Mouse (Mus musculus) limb, embryonic 12.5 days (tissue): ENCODE measurements at regions not wholly inside any gene's neighbourhood (a gene's known extent, or its start where the extent isn't known, plus 50 kb on each side); places are given as distances from the start of the nearest gene placed in this dataset.
A peak's percentile ranks its signal among the peaks of the same experiment; 100 is the strongest.

Experiments used
- ATAC-seq: fragments of 200-750 bp; cut with Nextera tagmentation; 2 replicates; pipeline ENCODE4 v1.8.0; 2017; ENCODE audit warnings: low read depth, moderate TSS enrichment; ENCODE audit not compliant: insufficient number of reproducible peaks, insufficient read depth, low FRiP score, low TSS enrichment
- H3K27ac ChIP-seq: fragments of 300-500 bp; sonication (generic); 2 replicates; pipeline ENCODE4 v1.5.1; 2016; ENCODE audit warnings: mild to moderate bottlenecking, moderate library complexity
- H3K27me3 ChIP-seq: fragments of 300-500 bp; sonication (generic); 2 replicates; pipeline ENCODE4 v1.6.1; 2016; ENCODE audit warnings: mild to moderate bottlenecking, moderate library complexity
- H3K36me3 ChIP-seq: fragments of 300-500 bp; sonication (generic); 2 replicates; pipeline ENCODE4 v1.6.1; 2016; ENCODE audit warnings: mild to moderate bottlenecking, moderate library complexity
- H3K4me1 ChIP-seq: fragments of 300-500 bp; sonication (generic); replicated peaks from 2 replicates; pipeline ENCODE4 v1.6.1; 2016
- H3K4me2 ChIP-seq: fragments of 300-500 bp; sonication (generic); 2 replicates; pipeline ENCODE4 v1.6.1; 2016; ENCODE audit warnings: mild to moderate bottlenecking, moderate library complexity
- H3K4me3 ChIP-seq: fragments of 300-500 bp; sonication (generic); replicated peaks from 2 replicates; pipeline ENCODE4 v1.5.1; 2016; ENCODE audit warnings: mild to moderate bottlenecking
- H3K9ac ChIP-seq: fragments of 300-500 bp; sonication (generic); replicated peaks from 2 replicates; pipeline ENCODE4 v1.6.1; 2016; ENCODE audit warnings: mild to moderate bottlenecking, moderate library complexity
- H3K9me3 ChIP-seq: fragments of 300-500 bp; sonication (generic); 2 replicates; pipeline ENCODE4 v1.6.1; 2016; ENCODE audit warnings: mild to moderate bottlenecking, moderate library complexity
- WGBS: fragments of 180-500 bp; shearing (Covaris S2); methylation state at CpG from one replicate; pipeline ENCODE4 v1.1.7; 2016; 5-methylcytosine and 5-hydroxymethylcytosine counted together

DNA sequence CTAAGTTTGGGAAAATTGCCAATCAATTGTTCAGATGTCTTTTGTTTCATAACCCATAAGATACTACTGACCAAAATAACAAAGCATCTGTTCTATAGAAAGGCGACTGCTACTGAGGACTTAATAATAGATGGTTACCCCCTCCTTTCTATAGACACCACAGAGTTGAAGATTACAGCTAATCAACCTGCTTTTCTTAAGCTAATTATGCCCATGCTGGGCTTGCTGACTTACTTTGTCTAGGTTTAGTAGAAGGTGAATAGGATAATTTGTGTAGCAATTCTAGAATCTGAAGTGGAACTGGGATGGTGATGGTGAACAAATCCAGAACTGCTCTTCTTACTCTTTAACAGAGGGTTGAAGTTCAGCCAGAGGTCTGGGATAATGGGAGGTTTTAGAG is 53.8 kb upstream of the Tbx18 start:
- Histone ChIP-seq H3K4me2 (no peak overlapping the region), H3K27ac (no peak overlapping the region), H3K27me3 (no peaks in the 10 kb centered on the region), H3K4me3 (no peak overlapping the region), H3K9me3 (no peaks in the 10 kb centered on the region), H3K4me1 (peaks cover 6% of the 10 kb centered on the region; the same call in 1 of the 2 replicates), H3K9ac (no peak overlapping the region), H3K36me3 (no peaks in the 10 kb centered on the region)
- ATAC-seq, result no peak
- WGBS, result 84% methylated on average over 1 of the region's 1 CpGs

DNA sequence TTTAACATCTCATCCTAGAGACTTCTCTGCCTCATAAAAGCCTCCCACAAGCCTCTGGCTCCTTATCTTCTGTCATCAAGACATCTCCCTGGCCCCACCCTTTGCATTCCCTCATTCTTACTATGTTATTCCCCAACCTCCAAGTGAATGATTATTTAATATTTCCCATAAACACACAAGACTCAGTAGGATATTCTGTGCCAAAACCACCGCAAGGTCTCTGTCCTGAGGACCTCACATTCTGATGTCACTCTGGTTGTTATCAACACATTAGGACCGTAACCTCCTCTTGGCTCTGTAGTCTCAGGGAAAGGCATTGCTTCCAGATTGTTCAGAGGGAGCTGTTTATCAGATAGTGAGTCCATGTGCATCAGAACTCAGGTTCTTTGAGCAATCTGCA is 80.7 kb upstream of the Tbx18 start:
- 92% methylated on average over 2 of the region's 2 CpGs for WGBS
- Histone ChIP-seq H3K4me2 (no peak overlapping the region), H3K27me3 (no peaks in the 10 kb centered on the region), H3K36me3 (no peaks in the 10 kb centered on the region), H3K9ac (no peak overlapping the region), H3K27ac (no peak overlapping the region), H3K4me1 (no peaks in the 10 kb centered on the region), H3K9me3 (no peaks in the 10 kb centered on the region), H3K4me3 (no peak overlapping the region)
- no peak for ATAC-seq

GRCm38 (mm10) chr9:87822276-87822675 is 91.2 kb upstream of the Tbx18 start:
- H3K9ac ChIP-seq, result no peak overlapping the region
- no peak overlapping the region for H3K4me2 ChIP-seq
- no peak for ATAC-seq
- no peaks in the 10 kb centered on the region for H3K36me3 ChIP-seq
- H3K4me1 ChIP-seq, result peaks cover 13% of the 10 kb centered on the region; the same call in 1 of the 2 replicates
- peaks cover 15% of the 10 kb centered on the region for H3K27me3 ChIP-seq
- H3K27ac ChIP-seq, result no peak overlapping the region
- WGBS, result 77% methylated on average over 5 of the region's 5 CpGs
- no peaks in the 10 kb centered on the region for H3K9me3 ChIP-seq
- no peak overlapping the region for H3K4me3 ChIP-seq

GRCm38 (mm10) chr9:87824691-87825230 is 93.7 kb upstream of the Tbx18 start:
- H3K4me1 ChIP-seq, result peaks cover 13% of the 10 kb centered on the region; the same call in 1 of the 2 replicates
- 14% methylated on average over 8 of the region's 8 CpGs for WGBS
- H3K4me3 ChIP-seq, result no peak overlapping the region
- no peak overlapping the region for H3K27ac ChIP-seq
- peaks cover 15% of the 10 kb centered on the region for H3K27me3 ChIP-seq
- H3K9ac ChIP-seq, result no peak overlapping the region
- ATAC-seq, result no peak
- H3K4me2 ChIP-seq, result no peak overlapping the region
- no peaks in the 10 kb centered on the region for H3K36me3 ChIP-seq
- H3K9me3 ChIP-seq, result no peaks in the 10 kb centered on the region

DNA sequence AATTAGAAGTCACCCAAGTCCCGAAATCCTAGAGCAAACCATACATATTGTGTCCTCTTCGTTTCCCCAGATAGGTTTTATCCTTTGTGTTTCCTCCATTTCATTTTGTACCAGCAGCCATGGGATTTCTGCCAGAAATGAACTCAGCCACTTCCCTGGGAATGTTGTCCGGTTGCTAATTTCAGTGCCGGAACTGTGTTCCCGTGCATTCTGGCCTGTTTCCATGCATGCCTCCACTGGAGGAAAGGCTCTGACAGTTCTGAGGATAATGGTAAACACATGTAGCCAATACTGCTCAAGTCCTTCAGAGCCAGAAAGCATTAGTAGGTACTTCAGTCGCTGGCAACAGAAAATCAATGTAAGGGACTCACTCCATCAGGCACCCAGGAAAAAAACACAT is 112.8 kb upstream of the Tbx18 start:
- Histone ChIP-seq H3K36me3 (no peaks in the 10 kb centered on the region), H3K27me3 (no peaks in the 10 kb centered on the region), H3K4me2 (no peak overlapping the region), H3K9me3 (no peaks in the 10 kb centered on the region), H3K4me3 (no peak overlapping the region), H3K4me1 (peaks cover 11% of the 10 kb centered on the region), H3K27ac (0 out of 2 replicates have a peak overlapping the region, but pooled peaks have one; percentile 29), H3K9ac (no peak overlapping the region)
- ATAC-seq, result no peak
- WGBS, result 34% methylated on average over 6 of the region's 6 CpGs

GRCm38 (mm10) chr9:87844453-87844852 is 113.4 kb upstream of the Tbx18 start:
- WGBS, result 72% methylated on average over 2 of the region's 2 CpGs
- H3K9me3 ChIP-seq, result no peaks in the 10 kb centered on the region
- no peak overlapping the region for H3K9ac ChIP-seq

GRCm38 (mm10) chr9:87848882-87849281 is 117.8 kb upstream of the Tbx18 start:
- H3K27me3 ChIP-seq, result no peaks in the 10 kb centered on the region

More at GRCm38 (mm10) chr9:87844453-87844852, 113.4 kb upstream of the Tbx18 start:
- no peaks in the 10 kb centered on the region for H3K27me3 ChIP-seq
- H3K4me2 ChIP-seq, result no peak overlapping the region
- peaks cover 14% of the 10 kb centered on the region for H3K4me1 ChIP-seq
- 0 out of 2 replicates have a peak overlapping the region, but pooled peaks have one; percentile 29 for H3K27ac ChIP-seq
- no peak for ATAC-seq
- no peak overlapping the region for H3K4me3 ChIP-seq
- H3K36me3 ChIP-seq, result no peaks in the 10 kb centered on the region

DNA sequence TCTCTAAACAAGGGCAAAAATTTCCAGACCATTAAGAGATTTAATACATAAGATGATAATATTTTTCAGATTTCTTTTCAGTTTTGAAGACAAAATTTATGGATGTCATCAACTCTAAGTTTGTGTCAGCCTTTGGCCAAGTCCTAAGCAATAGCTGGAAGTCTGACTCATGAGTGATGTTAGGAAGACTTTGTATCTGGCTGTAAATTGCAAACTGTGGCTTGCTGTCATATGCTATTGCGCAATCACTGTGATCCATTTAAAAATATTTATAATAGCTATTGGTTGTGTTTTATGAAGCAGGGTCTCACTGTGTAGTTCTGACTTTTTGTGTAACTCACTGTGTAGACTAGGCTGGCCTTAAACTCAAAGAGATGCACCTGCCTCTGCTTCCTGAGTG is 119.1 kb upstream of the Tbx18 start:
- Histone ChIP-seq H3K36me3 (no peaks in the 10 kb centered on the region), H3K4me1 (peaks cover 6% of the 10 kb centered on the region), H3K27ac (no peak overlapping the region), H3K4me3 (no peak overlapping the region), H3K27me3 (no peaks in the 10 kb centered on the region), H3K9me3 (no peaks in the 10 kb centered on the region), H3K4me2 (no peak overlapping the region), H3K9ac (no peak overlapping the region)
- no peak for ATAC-seq
- WGBS, result 97% methylated on average over 1 of the region's 1 CpGs

More at GRCm38 (mm10) chr9:87848882-87849281, 117.8 kb upstream of the Tbx18 start:
- H3K4me2 ChIP-seq, result no peak overlapping the region
- no peaks in the 10 kb centered on the region for H3K36me3 ChIP-seq
- H3K4me3 ChIP-seq, result no peak overlapping the region
- no peaks in the 10 kb centered on the region for H3K9me3 ChIP-seq
- peak overlapping the region; percentile 42 for H3K27ac ChIP-seq
- H3K9ac ChIP-seq, result no peak overlapping the region
- ATAC-seq, result no peak
- WGBS, result 72% methylated on average over 5 of the region's 5 CpGs
- peaks cover 10% of the 10 kb centered on the region for H3K4me1 ChIP-seq

- WGBS, result 78% methylated on average over 1 of the region's 1 CpGs
- Histone ChIP-seq H3K4me1 (peaks cover 31% of the 10 kb centered on the region), H3K9ac (no peak overlapping the region), H3K27me3 (no peaks in the 10 kb centered on the region), H3K4me2 (no peak overlapping the region), H3K36me3 (no peaks in the 10 kb centered on the region), H3K9me3 (peaks cover 5% of the 10 kb centered on the region), H3K4me3 (no peak overlapping the region), H3K27ac (no peak overlapping the region)
- no peak for ATAC-seq
These were observed 130.5 kb upstream of the Tbx18 start for GRCm38 (mm10) chr9:87861588-87861987.

DNA sequence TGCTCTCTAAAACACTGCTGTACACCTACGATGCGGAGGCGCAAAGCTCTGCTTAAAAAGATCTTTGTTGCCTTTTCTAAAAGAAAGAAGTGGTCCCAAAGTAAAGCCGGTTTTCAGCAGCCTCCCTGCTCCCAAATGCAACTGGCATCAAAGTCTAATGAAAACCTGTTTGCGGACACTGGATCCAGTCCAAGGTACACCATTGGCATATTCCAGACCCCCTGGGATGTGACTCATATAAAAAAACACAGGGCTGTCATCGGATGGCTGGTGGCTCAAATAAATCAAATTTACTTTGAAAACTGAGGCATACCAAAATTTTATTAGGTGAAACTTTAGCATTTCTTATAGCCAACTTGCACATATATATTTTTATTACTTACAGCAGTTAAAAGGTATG is 134.2 kb upstream of the Tbx18 start:
- Histone ChIP-seq H3K4me3 (no peak overlapping the region), H3K36me3 (no peaks in the 10 kb centered on the region), H3K4me2 (peak overlapping the region; percentile 27; the same call in 1 of the 2 replicates), H3K4me1 (peaks cover 14% of the 10 kb centered on the region), H3K27me3 (no peaks in the 10 kb centered on the region; the same call in 1 of the 2 replicates), H3K27ac (0 out of 2 replicates have a peak overlapping the region, but pooled peaks have one; percentile 23), H3K9ac (no peak overlapping the region), H3K9me3 (peaks cover 5% of the 10 kb centered on the region)
- WGBS, result 29% methylated on average over 6 of the region's 6 CpGs
- ATAC-seq, result no peak; the same call in 1 of the 2 replicates

DNA sequence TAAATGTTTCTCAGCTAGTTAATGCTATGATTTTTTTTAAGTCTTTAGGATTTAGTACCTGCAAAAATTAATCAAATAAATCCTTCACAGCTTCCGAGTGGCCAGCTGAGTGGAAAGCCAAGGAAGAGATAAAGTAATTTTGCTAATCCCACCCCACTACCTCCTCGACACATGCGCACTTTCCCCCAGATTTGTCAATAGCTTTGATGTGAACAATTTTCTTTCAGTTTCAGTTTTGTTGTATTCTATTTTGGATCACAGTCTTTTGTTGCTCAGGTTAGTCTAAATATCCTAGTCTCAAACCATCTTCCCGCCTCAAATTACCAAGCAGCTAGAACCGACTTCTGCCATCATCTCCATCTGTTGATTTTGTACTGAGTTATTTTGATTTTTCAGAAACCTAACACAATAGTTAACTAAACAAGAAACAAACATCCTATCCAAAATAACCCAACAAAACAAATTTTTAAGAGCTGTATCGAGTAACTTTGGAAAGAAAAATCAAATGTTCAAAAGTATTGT is 141.4 kb upstream of the Tbx18 start:
- no peak overlapping the region for H3K4me3 ChIP-seq
- H3K27me3 ChIP-seq, result peaks cover 4% of the 10 kb centered on the region; the same call in 1 of the 2 replicates
- H3K27ac ChIP-seq, result no peak overlapping the region
- H3K9ac ChIP-seq, result no peak overlapping the region
- WGBS, result 77% methylated on average over 6 of the region's 6 CpGs
- H3K9me3 ChIP-seq, result no peaks in the 10 kb centered on the region
- no peak overlapping the region for H3K4me2 ChIP-seq
- H3K36me3 ChIP-seq, result no peaks in the 10 kb centered on the region
- ATAC-seq, result no peak
- 0 out of 2 replicates have a peak, but pooled peaks cover 3% of the 10 kb centered on the region for H3K4me1 ChIP-seq

- H3K4me1 ChIP-seq, result no peaks in the 10 kb centered on the region
- no peak for ATAC-seq
- no peaks in the 10 kb centered on the region for H3K27me3 ChIP-seq
- no peaks in the 10 kb centered on the region for H3K36me3 ChIP-seq
- no peak overlapping the region for H3K4me3 ChIP-seq
- no peak overlapping the region for H3K4me2 ChIP-seq
- 75% methylated on average over 1 of the region's 1 CpGs for WGBS
- H3K27ac ChIP-seq, result no peak overlapping the region
- H3K9me3 ChIP-seq, result no peaks in the 10 kb centered on the region
- no peak overlapping the region for H3K9ac ChIP-seq
These were observed 151.5 kb upstream of the Tbx18 start for GRCm38 (mm10) chr9:87882587-87882986.
